Mouse (Mus musculus): ENCODE measurements around the gene Mesp2. TPM values are rescaled to one million over a fixed set of nuclear protein-coding genes. Genes with fewer than 3 reads are reported as not detected.

The Mesp2 gene
- polyA plus RNA-seq, 1 experiment from 2014 or later: 0.90 TPM

DNA sequence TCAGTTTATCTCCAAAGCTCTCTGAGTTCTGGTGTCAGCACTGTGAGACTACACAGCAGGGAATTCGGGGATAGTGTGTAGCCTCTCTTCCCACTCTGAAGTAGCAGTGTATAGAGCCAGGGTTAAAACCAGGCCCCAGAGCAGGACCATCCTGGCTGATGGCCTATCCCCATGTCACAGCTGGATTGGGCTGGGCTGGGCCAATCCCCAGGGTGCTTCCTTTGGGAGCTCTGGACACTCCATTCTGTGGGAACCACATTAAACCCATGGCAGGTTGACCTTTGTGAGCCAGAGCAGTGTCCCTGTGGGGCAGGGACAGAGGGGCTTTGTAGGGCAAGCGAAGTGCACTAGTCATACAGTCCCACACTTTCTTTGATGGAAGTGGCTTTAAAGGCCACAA is 35.8 kb downstream of the Mesp2 start:
- ATAC-seq (ENCODE audit: insufficient number of reproducible peaks, low FRiP score, low TSS enrichment, low read depth): no peak
- 85% methylated on average over 2 of the region's 2 CpGs for WGBS
- Histone ChIP-seq H3K27ac (no peak overlapping the region), H3K27me3 (no peaks in the 10 kb centered on the region), H3K9me3 (no peaks in the 10 kb centered on the region), H3K36me3 (peaks cover 3% of the 10 kb centered on the region; the same call in 1 of the 2 replicates), H3K4me3 (no peak overlapping the region), H3K4me2 (no peak overlapping the region), H3K9ac (no peak overlapping the region), H3K4me1 (peaks cover 35% of the 10 kb centered on the region)

DNA sequence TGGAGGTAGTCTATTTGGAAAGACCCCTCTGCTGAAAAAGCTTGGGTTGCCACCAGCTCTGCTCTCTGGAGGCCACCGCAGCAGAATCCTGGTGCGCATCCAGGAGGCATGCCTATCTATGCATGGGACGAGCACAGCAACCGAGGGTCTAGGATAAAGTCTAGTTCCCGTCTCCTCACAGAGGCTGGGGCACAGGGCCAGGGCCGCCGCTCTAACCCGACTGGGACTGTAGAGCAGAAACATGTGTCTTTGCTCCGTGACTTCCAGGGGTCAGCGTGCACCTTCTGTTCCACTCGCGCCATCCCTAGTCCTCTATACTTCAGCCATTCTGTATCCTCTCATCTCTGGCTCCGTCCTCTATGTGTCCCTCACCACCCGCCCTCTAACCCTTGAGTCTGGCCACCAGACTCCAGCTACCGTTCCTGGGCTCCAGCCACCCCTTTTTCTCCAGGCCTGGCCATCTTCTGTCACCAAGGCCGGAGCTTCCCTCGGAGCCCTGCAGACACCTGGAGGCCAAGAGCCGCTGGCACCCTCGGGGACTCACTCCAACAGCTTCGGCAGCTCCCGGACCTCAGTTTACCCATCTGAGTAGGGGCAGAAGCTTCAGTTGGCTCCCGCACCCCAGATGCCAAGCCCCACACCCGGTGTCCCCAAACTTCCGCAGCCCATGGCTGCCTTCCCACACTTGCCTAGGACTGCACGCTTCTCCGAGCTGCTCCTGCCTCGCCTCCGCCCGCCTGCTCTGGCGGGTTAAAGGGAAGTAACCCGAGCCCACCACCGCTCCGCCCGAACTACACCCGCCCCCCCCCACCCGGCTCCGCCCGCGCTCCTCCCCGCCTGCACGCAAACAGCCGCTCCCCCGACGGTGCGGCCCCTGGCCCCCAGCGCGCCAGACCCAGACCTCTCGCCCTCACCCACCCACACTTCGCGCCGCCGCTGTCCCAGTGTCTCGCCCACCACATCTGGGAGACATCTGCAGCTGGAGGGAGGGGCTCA is 37.2 kb downstream of the Mesp2 start:
- ATAC-seq (ENCODE audit: insufficient number of reproducible peaks, low FRiP score, low TSS enrichment, low read depth): peak; percentile 80
- H3K27ac ChIP-seq: peak overlapping the region; percentile 54

DNA sequence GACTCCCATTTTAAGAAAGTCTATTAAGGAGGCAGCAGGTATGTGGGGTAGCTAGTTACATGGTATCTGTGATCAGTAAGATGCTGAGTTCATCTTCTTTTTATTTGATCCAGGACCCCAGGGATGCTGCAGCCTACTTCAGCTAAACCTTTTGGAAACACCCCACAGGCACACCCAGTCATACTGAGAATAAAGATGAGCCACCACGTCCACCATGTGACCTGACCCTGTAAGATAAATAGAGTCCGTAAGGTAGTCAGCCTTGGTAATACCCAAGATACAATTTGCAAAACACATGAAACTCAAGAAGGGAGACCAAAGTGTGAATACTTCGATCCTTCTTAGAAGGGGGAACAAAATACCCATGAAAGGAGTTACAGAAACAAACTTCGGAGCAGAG is 45.8 kb downstream of the Mesp2 start:
- no peak overlapping the region for H3K9ac ChIP-seq
- H3K4me3 ChIP-seq: no peak overlapping the region
- no peaks in the 10 kb centered on the region for H3K27me3 ChIP-seq
- WGBS: 84% methylated on average over 4 of the region's 4 CpGs
- ATAC-seq (ENCODE audit: insufficient number of reproducible peaks, low FRiP score, low TSS enrichment, low read depth): no peak
- H3K4me2 ChIP-seq: no peak overlapping the region
- peaks cover 25% of the 10 kb centered on the region for H3K4me1 ChIP-seq
- no peaks in the 10 kb centered on the region for H3K36me3 ChIP-seq
- no peaks in the 10 kb centered on the region for H3K9me3 ChIP-seq
- H3K27ac ChIP-seq: no peak overlapping the region

More for the DNA sequence above, 37.2 kb downstream of the Mesp2 start:
- Histone ChIP-seq H3K9ac (peak overlapping the region; percentile 43), H3K27me3 (no peaks in the 10 kb centered on the region), H3K4me2 (peak overlapping the region; percentile 83), H3K4me1 (peaks cover 28% of the 10 kb centered on the region), H3K36me3 (no peaks in the 10 kb centered on the region), H3K9me3 (no peaks in the 10 kb centered on the region), H3K4me3 (peak overlapping the region; percentile 51)
- WGBS: 7% methylated on average over 50 of the region's 53 CpGs

DNA sequence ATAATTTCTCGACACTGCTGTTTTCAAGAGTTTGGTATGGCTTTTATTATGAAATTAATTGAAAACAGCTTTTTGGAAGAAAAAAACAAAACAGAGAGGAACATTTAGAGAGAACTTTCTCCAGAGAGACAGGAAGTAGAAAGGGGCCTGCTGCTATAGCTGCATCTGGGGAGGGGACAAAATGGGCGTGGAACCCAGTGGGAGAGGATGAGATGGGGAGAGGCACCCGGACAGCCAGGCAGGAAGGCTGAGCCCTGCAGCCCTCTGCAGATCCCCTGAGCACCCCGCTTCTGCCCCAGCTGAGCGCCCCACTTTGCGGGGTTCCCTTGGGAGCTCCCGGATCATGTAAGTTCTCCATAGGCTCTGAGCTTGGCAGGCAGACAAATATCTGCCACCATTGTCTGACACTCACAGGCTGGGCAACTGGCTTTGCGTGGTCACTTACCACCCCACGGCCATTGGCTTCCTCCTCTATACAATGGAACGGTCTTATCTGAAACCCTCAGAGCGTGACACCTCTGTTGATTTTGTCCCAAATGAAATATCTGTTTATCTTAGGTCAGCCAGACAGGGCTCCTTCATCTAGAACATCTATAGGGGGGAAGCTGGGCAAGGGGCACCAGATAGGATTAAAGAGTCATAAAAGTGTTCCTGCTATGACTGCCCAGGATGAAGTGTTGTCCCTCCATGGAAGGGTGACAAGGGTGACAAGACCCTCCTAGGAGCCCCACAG is 47.8 kb downstream of the Mesp2 start:
- Histone ChIP-seq H3K9me3 (no peaks in the 10 kb centered on the region), H3K27ac (peak overlapping the region; percentile 72), H3K4me2 (0 out of 2 replicates have a peak overlapping the region, but pooled peaks have one; percentile 10), H3K36me3 (no peaks in the 10 kb centered on the region), H3K4me3 (no peak overlapping the region; the same call in 1 of the 2 replicates), H3K9ac (no peak overlapping the region), H3K27me3 (no peaks in the 10 kb centered on the region), H3K4me1 (peaks cover 25% of the 10 kb centered on the region)
- 54% methylated on average over 11 of the region's 11 CpGs for WGBS
- ATAC-seq (ENCODE audit: insufficient number of reproducible peaks, low FRiP score, low TSS enrichment, low read depth): no peak

DNA sequence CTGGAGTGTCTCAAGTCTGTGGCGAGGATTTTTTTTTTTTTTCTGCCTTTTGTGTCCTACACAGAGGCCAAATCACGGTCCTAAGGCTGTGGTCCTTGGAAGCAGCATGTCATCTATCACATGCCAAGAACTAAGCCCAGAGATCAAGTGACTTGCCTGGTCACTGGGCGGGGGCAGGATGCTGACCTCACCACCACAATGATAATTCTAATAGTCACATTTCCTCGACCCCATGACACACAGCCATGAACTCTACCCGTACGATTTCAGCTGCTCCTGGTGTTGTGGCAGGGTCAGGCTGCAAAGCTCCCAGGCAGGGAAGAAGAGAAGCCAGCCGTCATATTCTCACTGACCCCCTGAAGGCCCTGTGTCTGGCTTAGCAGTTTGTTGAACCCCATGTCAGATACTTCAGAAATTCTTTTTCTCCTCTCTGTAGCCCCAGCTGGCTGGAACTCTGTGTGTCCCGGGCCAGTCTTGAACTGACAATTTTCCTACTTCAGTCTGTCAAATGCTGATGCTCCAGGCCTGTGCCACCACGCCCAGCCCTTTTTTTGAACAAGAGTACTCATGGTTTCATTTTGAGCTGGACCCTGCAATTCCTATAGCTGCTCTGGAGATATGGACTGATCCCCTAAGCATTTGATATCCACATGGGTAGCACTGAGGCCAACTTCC is 48.6 kb downstream of the Mesp2 start:
- Histone ChIP-seq H3K9ac (no peak overlapping the region), H3K27ac (no peak overlapping the region), H3K36me3 (no peaks in the 10 kb centered on the region), H3K4me2 (no peak overlapping the region), H3K27me3 (no peaks in the 10 kb centered on the region), H3K4me1 (peaks cover 25% of the 10 kb centered on the region), H3K9me3 (no peaks in the 10 kb centered on the region), H3K4me3 (no peak overlapping the region)
- no peak for ATAC-seq (ENCODE audit: insufficient number of reproducible peaks, low FRiP score, low TSS enrichment, low read depth)
- WGBS: 68% methylated on average over 9 of the region's 9 CpGs

DNA sequence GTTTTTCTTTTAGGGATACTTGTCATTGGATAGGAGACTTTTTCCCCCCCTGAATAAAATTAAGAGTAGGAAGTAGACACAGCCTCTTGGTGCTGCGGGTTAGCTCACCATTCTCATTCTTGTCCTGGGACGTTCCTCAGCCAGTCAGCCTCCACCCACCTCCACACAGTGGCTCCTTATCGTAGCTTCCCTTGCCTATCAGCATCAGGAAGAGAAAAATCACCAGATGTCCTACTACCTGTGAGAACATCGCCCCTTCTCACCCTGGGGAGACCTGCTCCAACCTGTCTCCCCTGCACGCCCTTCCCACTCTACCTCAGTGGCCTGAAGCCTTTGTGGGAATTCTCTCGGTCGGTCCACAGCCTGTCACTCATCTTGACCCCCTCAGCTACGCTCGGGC is 50.3 kb downstream of the Mesp2 start, which contains the start of gene Anpep:
Gene Anpep, minus strand, starts transcription at position 249 of the 400 bp plus-strand sequence.
- no peak within 1 kb of the TSS for H3K4me3 ChIP-seq
- H3K4me2 ChIP-seq: no peak within 1 kb of the TSS
- 0 out of 2 replicates have a peak, but pooled peaks have one; percentile 46 for ATAC-seq (ENCODE audit: insufficient number of reproducible peaks, low FRiP score, low TSS enrichment, low read depth)
- H3K27ac ChIP-seq: peak within 1 kb of the TSS; percentile 50
- no peaks in the 10 kb centered on the region for H3K27me3 ChIP-seq
- H3K36me3 ChIP-seq: no peaks in the 10 kb centered on the region
- no peaks in the 10 kb centered on the region for H3K9me3 ChIP-seq
- WGBS: 70% methylated on average over 9 of the region's 9 CpGs
- no peak within 1 kb of the TSS for H3K9ac ChIP-seq
- H3K4me1 ChIP-seq: peaks cover 21% of the 10 kb centered on the region

DNA sequence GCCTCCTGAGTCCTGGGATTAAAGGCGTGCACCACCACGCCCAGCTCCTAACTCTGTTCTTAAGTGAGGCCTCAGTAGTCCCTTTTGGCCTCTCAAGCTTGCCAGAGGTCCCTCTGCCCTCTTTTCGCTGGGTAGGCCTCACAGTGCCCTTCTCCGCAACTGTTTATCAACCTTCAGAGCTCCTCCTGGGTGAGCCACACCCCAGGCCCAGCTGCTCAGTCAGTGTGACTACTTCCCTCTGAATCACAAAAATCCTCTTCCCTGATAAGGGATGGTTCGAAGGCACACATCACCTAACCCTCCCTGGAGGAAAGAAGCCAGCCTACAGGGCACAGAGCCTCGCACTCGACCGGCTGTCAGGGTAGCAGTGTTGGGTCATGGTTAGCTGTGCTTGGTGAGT is 51.3 kb downstream of the Mesp2 start:
- no peak for ATAC-seq (ENCODE audit: insufficient number of reproducible peaks, low FRiP score, low TSS enrichment, low read depth)
- Histone ChIP-seq H3K36me3 (no peaks in the 10 kb centered on the region), H3K4me3 (no peak overlapping the region), H3K9ac (no peak overlapping the region), H3K4me2 (no peak overlapping the region), H3K27ac (no peak overlapping the region), H3K27me3 (no peaks in the 10 kb centered on the region), H3K4me1 (peaks cover 21% of the 10 kb centered on the region), H3K9me3 (no peaks in the 10 kb centered on the region)
- 87% methylated on average over 8 of the region's 8 CpGs for WGBS

Other genes with a start within 250 kb of the Mesp2 start
- gene Rhcg, start 193.1 kb upstream of the Mesp2 start, polyA plus RNA-seq (2015; fragmentation: Nextera tagmentation; extraction: Ambion mirVana): not detected in 2 replicates
- gene Ticrr, start 150.5 kb upstream of the Mesp2 start, polyA plus RNA-seq (2015; fragmentation: Nextera tagmentation; extraction: Ambion mirVana): 6.4 and 7.6 TPM in 2 replicates
- gene Kif7, start 95.0 kb upstream of the Mesp2 start, polyA plus RNA-seq (2015; fragmentation: Nextera tagmentation; extraction: Ambion mirVana): 4.8 and 6.2 TPM in 2 replicates
- 0.26 TPM in 1 of 2 replicates, not detected in the other for gene Plin1, start 77.8 kb upstream of the Mesp2 start, polyA plus RNA-seq (2015; fragmentation: Nextera tagmentation; extraction: Ambion mirVana)
- gene Pex11a, start 67.6 kb upstream of the Mesp2 start, polyA plus RNA-seq (2015; fragmentation: Nextera tagmentation; extraction: Ambion mirVana): 8.3 and 10.5 TPM in 2 replicates
- gene Wdr93, start 67.6 kb upstream of the Mesp2 start, polyA plus RNA-seq (2015; fragmentation: Nextera tagmentation; extraction: Ambion mirVana): 0.25 TPM in 1 of 2 replicates, not detected in the other
- 0.15 TPM in 1 of 2 replicates, not detected in the other for gene Mesp1, start 16.9 kb upstream of the Mesp2 start, polyA plus RNA-seq (2015; fragmentation: Nextera tagmentation; extraction: Ambion mirVana)
- gene Anpep, start 50.3 kb downstream of the Mesp2 start, polyA plus RNA-seq (2015; fragmentation: Nextera tagmentation; extraction: Ambion mirVana): 21.6 and 25.9 TPM in 2 replicates
- gene Ap3s2, start 109.9 kb downstream of the Mesp2 start, polyA plus RNA-seq (2015; fragmentation: Nextera tagmentation; extraction: Ambion mirVana): 25.6 and 25.7 TPM in 2 replicates
- gene Arpin, start 124.6 kb downstream of the Mesp2 start, polyA plus RNA-seq (2015; fragmentation: Nextera tagmentation; extraction: Ambion mirVana): 26.3 and 28.3 TPM in 2 replicates
- gene Zfp710, start 214.1 kb downstream of the Mesp2 start, polyA plus RNA-seq (2015; fragmentation: Nextera tagmentation; extraction: Ambion mirVana): 16.9 and 18.9 TPM in 2 replicates

Measured in limb, embryonic 15.5 days (tissue).